Mouse (Mus musculus) spleen, adult 12 weeks (tissue): ENCODE data around the gene Lekr1.

Experiments
- DNase-seq: peaks from one replicate; pipeline ENCODE4 v3.0.0; 2022; ENCODE audit warnings: low spot score

Gene Lekr1

DNA sequence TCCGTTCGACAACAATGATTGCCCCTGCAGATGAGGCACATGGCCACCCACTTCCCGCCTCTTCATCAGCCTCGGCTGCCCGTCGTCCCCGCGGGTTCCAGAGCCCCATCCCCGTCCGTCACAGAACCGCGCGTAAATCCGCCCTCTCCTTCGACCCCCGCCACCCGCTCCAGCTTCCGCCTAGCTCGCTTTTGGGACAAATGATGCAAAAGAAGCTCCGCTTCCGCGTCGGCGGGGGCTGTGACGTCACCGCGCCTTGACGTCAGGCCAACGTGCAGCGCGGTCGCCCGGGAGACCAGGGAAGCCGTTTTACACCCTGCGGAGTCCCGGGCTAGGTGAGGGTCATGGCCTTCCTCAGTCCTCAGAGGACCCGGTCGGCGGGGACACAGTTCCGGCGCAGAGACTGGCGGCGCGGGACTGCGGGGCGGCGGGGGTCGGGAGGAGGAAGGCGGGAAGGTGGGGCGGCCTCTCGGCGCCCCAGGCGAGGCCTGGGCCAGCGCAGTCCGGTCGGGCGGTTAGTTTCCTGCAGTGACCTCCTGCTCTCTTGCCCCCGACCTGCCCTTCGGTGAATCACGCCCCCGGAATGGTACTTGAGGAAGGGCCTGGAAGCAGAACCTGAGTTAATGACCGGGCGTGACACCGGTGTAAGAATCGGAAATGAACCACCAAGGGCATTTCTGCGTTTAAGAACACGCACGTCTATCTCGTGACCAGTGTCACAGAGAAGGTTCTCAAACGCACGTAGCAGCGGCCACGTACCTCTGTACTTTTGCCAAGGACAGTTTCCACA, at the start of gene Lekr1:
TSS of gene Lekr1 (plus strand) at position 252 of the 790 bp plus-strand sequence.
- peak; percentile 78 for DNase-seq

GRCm38 (mm10) chr3:65617507-65617906, 48.5 kb upstream of the Lekr1 start:
- no peak for DNase-seq

- no peak for DNase-seq
These were observed 46.7 kb upstream of the Lekr1 start for GRCm38 (mm10) chr3:65619340-65619739.

GRCm38 (mm10) chr3:65623057-65623456, 43.0 kb upstream of the Lekr1 start:
- no peak for DNase-seq

DNA sequence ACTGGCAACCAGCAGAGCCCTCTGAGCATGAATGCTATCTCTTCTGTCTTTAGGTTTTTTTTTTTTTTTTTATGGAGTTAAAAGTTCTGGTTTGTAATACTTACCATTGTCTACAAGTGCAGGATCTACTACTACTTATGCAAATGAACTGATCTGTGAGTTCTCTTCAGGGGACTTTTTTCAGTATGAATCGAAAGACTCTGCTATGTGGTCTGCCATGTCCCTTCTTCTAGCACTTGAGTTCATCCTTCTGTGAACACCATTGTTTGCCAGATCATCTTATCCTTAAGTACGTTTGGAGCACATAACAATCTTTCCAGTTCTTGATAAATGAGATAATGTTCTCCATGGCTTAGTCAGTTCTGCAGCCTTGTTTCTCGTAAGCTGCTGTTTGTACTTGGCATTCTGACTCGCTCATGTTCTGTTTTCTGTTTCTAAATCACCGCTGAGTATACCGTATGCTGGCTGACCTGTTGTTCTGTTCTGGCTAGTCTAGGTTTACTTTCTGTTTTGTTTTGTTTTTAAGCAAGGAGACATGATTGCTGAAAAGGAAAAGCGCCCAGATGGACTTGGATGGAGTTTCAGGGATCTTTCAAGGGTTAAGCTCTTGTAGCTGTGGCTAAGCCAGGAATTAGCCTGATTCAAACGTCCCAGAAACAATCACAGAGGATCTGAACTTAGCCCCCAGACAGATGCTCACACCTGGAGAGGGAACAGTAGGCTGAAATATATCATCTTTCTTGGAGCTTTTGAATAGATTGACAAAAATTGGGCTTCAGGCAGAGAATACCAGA, 40.3 kb upstream of the Lekr1 start:
- DNase-seq = no peak

- no peak for DNase-seq
These were observed 39.6 kb upstream of the Lekr1 start for GRCm38 (mm10) chr3:65626290-65626914.

DNA sequence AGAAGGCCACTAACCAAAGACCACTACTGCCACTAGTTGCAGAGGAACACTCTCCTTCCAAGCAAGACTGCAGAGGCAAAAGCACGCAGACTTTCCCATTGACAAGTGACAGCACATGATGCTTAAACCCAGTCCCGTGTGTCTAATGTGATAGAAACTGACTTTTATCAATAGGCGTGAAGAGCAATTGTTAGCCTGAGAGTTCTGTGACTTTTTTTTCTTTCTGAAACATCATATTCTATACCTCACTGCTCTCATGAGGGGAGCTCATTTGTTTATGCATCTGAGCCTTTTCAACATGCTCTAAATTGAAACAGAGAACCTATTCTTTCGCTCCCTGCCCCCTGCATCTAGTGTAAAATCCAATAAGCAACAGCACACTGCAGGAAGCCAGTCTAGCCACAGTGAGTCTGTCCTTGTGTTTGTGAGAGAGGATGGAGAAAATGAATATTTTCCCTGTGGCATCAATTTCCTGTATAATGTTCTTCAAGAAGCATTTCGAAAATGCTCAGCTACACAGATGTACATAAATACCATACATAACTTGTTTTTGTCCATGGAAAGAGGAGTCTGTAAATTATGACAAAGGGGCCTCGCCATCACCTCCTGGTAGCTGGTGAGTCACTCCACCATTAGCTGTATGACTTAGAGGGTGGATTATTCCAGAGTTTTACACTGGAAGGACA, 38.9 kb upstream of the Lekr1 start:
- no peak for DNase-seq

GRCm38 (mm10) chr3:65627707-65628028, 38.4 kb upstream of the Lekr1 start:
- no peak for DNase-seq

DNA sequence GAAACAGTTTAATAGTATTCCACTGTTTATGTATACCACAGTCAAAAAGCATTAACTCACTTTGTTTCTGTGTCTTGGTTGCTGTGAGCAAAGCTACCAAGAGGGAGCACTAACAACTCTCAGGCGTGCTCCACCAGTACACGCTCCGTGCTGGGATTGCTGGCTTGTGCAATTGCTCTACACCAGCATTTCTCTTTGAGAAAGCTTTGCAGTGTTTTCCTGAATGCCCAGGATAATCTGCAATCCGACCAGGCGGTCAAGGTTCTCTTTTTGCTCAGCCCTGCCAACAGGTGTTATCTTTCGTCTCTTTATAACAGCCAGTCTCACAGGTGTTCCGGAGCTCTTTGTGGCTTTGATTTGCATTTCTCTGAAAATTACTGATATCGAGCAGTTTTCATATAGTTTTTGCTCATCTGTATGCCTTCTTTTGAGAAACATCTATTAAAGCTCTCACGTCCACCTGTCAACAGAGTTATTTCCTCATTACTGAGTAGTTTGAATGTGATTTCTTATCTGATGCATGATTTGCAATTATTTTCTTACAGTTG, 36.4 kb upstream of the Lekr1 start:
- no peak for DNase-seq

- no peak for DNase-seq
These were observed 32.4 kb upstream of the Lekr1 start for GRCm38 (mm10) chr3:65633604-65634003.

DNA sequence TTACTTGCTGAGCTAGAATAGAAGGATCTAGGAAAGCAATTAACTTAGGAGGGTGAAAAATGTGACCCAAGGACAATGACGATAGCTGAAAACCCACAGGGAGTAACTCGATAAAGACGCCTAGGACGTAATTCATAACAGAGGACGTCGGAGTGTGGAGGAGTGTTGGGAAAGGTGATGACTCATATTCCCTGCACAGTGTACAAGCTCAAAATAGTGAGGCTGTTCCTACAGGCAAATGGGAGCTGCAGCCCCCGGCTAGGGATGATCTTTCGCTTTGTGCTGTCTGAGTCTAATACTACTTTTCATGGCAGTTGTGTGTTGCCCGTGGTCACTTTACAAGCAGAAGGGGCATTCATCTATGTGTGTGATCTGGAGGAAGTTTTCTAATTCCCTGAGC, 30.0 kb upstream of the Lekr1 start:
- no peak for DNase-seq

DNA sequence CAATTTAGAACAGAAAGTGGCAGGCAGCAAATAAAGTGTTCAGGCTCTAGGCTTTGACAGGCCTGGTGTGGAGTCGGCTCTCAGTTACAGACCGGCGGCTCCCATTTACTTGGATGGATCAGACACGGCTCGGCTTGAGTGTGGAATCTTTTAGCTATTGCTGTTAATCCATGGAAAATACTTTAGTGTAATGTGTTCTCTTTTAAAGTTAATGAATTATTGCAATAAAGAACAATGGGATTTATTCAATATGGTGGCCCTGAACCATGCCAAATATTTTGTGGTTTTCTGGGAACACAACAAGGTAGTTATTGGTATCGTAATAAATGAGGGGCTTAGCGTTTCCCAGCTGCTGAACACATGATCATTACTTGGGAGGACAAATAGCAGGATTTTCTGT, 28.7 kb upstream of the Lekr1 start:
- no peak for DNase-seq

GRCm38 (mm10) chr3:65638896-65639295, 27.1 kb upstream of the Lekr1 start:
- DNase-seq = no peak

GRCm38 (mm10) chr3:65639454-65640014, 26.5 kb upstream of the Lekr1 start:
- DNase-seq = no peak

DNA sequence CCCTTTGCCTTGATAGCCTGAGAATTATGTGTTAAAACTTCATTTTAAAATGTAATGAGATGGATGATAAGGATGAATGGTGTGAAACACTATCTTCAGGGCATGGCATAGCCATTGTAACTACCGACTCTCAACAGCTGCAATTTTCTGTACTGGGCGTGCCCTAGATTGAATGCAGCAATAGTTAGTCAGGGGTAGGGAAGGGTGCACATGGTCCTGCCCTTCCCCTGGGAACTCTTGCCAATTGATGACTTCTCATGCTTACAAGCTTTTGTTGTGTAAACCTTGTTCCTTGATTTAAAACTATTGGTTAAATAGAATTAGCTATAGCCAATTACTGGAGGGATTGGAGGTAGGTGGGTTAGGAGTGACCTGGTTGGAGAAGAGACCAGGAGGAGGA, 23.1 kb upstream of the Lekr1 start:
- no peak for DNase-seq

GRCm38 (mm10) chr3:65643654-65644053, 22.4 kb upstream of the Lekr1 start:
- no peak for DNase-seq

GRCm38 (mm10) chr3:65647592-65647991, 18.4 kb upstream of the Lekr1 start:
- no peak for DNase-seq

DNA sequence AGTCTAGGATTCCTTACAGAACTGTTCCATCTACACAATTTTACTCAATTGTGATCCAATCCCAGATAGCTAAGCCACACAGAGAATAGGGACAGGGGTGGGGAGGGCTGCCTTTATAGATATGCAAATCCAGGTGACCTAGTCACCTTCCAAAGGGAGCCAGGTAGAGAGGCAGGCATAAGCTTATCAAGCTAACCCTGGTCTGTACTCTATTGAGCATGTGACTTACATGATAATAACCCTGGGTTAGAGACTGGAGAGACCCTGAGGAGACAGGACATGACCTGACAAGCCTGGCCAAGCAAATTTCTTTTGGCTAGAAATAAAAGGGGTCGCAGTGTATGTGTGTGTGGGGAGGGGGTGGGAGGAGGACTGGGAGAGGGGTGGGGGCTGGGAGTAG, 17.1 kb upstream of the Lekr1 start:
- no peak for DNase-seq

DNA sequence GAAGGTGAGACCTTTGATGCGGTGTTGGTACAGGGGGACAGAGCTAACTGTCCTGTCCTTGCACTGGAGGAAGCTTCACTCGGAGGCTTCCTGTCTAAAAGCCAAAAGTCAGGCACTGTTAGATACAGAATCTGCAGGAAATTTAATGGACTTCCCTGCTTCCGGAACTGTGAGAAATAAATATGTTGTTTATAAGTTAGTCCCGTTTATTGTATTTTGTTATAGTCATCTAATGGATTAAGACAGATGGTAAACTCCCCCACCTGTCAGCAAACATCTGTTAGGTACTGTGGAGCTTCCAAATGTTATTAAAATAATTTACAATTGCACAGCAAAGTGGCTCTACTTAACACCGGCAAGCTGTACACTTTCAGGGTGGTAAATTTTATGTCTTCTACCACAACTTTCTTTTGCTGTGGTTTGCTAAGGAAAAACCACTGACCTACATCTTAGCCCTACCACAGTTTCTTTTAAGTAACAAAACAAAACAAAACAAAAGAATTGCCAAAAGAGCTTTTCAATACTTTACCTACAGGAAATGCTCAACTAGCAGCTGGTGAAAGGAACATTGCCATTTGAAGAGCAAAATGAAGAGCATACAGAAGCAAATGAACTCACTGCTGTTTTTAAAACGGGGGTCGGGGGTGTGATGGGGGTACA, 15.7 kb upstream of the Lekr1 start:
- no peak for DNase-seq

GRCm38 (mm10) chr3:65654541-65655206, 11.4 kb upstream of the Lekr1 start:
- no peak for DNase-seq

GRCm38 (mm10) chr3:65656451-65656850, 9.6 kb upstream of the Lekr1 start:
- DNase-seq = no peak
